Mouse (Mus musculus): ENCODE data around the gene Dlk1. TPM values are rescaled to one million over a fixed set of nuclear protein-coding genes. Genes with fewer than 3 reads are reported as not detected.
"Not testable (repeated sequence)": the region's sequence is repeated elsewhere in the genome, so short reads cannot be mapped to it uniquely, and the experiment has no call there.

Dlk1 gene
- polyA plus RNA-seq, 1 experiment from 2014 or later: 120 TPM

DNA sequence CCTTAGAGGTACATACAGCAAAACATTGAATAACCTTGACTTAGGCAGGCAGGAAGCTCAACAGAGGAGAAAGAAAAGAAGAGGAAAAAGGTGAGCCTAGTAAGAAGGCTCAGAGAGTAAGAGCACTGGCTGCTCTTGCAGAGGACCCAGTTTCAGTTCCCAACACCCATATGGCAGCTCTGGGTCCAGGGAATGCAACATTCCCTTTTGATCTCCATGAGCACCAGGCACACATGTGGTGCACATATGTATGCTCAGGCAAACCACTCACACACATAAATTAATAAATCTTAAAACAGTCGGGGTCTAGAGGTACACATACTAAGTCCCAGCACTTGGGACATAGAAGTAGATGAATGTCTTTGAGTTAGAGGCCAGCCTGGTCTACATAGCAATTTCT is 33.9 kb downstream of the Dlk1 start:
- H3K27ac ChIP-seq: peak overlapping the region; percentile 66; the same call in 1 of the 2 replicates
- not testable (repeated sequence) for H3K9ac ChIP-seq (replicated peaks); H3K4me2 ChIP-seq; H3K36me3 ChIP-seq; H3K4me1 ChIP-seq (replicated peaks); H3K27me3 ChIP-seq; ATAC-seq (ENCODE audit: insufficient number of reproducible peaks, insufficient read depth, low FRiP score, low TSS enrichment, low read depth); H3K4me3 ChIP-seq (replicated peaks); H3K9me3 ChIP-seq
- 20% methylated on average over 1 of the region's 1 CpGs for WGBS

DNA sequence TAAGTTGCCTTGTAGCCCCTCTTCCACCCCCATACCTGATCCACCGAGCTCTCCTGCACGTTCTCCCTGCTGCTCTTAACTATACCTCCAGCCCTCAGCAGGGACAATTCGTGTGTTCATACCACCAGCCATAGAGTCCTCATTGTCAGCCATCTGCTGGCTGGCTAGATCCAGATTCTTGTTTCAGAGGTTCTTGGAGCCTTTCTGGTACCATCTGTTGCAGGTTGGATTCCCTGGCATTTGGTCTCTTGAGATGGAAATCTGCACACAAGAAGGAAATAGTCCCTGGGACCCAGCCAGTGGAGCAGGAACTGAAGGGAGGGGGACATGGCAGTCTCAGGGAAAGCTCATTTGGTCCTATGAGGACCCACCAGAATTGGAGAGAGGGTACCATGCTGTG is 39.1 kb downstream of the Dlk1 start:
- WGBS: 65% methylated on average over 3 of the region's 3 CpGs
- H3K9me3 ChIP-seq: no peaks in the 10 kb centered on the region
- no peaks in the 10 kb centered on the region for H3K27me3 ChIP-seq
- H3K27ac ChIP-seq: no peak overlapping the region
- no peak overlapping the region for H3K4me2 ChIP-seq
- H3K4me1 ChIP-seq (replicated peaks): peaks cover 16% of the 10 kb centered on the region
- no peak overlapping the region for H3K4me3 ChIP-seq (replicated peaks)
- no peaks in the 10 kb centered on the region for H3K36me3 ChIP-seq
- H3K9ac ChIP-seq (replicated peaks): no peak overlapping the region
- ATAC-seq (ENCODE audit: insufficient number of reproducible peaks, insufficient read depth, low FRiP score, low TSS enrichment, low read depth): no peak

DNA sequence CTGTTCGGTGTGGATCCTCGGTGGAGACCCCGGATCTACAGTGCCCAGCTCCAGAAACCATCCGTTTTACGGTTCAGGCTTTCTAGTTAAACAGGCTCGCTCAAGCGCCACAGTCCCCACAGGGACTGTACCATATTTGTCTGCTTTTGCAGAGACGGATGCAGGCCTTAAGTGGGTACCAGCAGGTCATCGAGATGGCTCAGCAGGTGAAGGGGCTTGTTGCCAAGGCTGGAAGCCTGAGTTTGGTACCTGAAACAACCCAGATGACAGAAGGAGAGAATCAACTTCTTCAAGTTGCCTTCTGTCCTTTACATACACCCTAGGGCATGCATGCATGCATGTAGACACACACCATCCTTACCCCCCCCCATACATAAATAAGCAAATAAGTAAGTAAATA is 40.8 kb downstream of the Dlk1 start:
- H3K4me2 ChIP-seq: no peak overlapping the region
- H3K9me3 ChIP-seq: no peaks in the 10 kb centered on the region
- H3K9ac ChIP-seq (replicated peaks): no peak overlapping the region
- H3K4me1 ChIP-seq (replicated peaks): peaks cover 16% of the 10 kb centered on the region
- H3K36me3 ChIP-seq: no peaks in the 10 kb centered on the region
- no peak overlapping the region for H3K27ac ChIP-seq
- ATAC-seq (ENCODE audit: insufficient number of reproducible peaks, insufficient read depth, low FRiP score, low TSS enrichment, low read depth): no peak
- no peaks in the 10 kb centered on the region for H3K27me3 ChIP-seq
- H3K4me3 ChIP-seq (replicated peaks): no peak overlapping the region
- WGBS: 81% methylated on average over 9 of the region's 9 CpGs

- Histone ChIP-seq H3K9me3 (no peaks in the 10 kb centered on the region), H3K36me3 (no peaks in the 10 kb centered on the region), H3K27ac (no peak overlapping the region), H3K4me1 (replicated peaks) (peaks cover 16% of the 10 kb centered on the region), H3K4me2 (no peak overlapping the region), H3K9ac (replicated peaks) (no peak overlapping the region), H3K27me3 (no peaks in the 10 kb centered on the region), H3K4me3 (replicated peaks) (no peak overlapping the region)
- no peak for ATAC-seq (ENCODE audit: insufficient number of reproducible peaks, insufficient read depth, low FRiP score, low TSS enrichment, low read depth)
- 85% methylated on average over 20 of the region's 20 CpGs for WGBS
Measured at GRCm38 (mm10) chr12:109495016-109495644, 42.5 kb downstream of the Dlk1 start.

GRCm38 (mm10) chr12:109496397-109496796 is 43.8 kb downstream of the Dlk1 start:
- Histone ChIP-seq H3K9me3 (no peaks in the 10 kb centered on the region), H3K4me2 (no peak overlapping the region), H3K4me1 (replicated peaks) (peaks cover 23% of the 10 kb centered on the region; the same call in 1 of the 2 replicates), H3K27ac (no peak overlapping the region), H3K4me3 (replicated peaks) (no peak overlapping the region), H3K36me3 (no peaks in the 10 kb centered on the region), H3K27me3 (no peaks in the 10 kb centered on the region), H3K9ac (replicated peaks) (no peak overlapping the region)
- whole genome bisulfite sequencing: 75% methylated on average over 6 of the region's 6 CpGs
- ATAC-seq (ENCODE audit: insufficient number of reproducible peaks, insufficient read depth, low FRiP score, low TSS enrichment, low read depth): no peak

DNA sequence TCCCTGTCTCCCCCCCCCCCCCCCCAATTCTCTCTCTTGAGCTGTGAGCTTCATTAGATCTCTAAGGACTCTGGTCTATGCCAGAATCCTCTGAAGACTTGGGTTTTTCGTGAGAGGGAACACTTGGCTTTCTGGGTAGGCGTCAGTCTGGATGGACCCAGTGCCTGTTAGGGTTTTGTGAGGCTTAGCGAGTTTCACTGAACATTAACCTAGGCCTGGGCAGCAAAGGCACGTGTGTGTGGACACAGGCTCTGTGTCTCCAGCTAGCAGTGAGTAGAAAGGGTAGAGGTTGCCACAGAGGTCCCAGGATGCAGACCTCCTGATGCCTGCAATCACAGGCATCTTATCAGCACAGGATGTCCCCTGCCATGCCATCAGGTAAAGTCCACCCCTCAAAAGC is 48.4 kb downstream of the Dlk1 start:
- Histone ChIP-seq H3K4me2 (no peak overlapping the region), H3K4me1 (replicated peaks) (peaks cover 19% of the 10 kb centered on the region; the same call in 1 of the 2 replicates), H3K36me3 (no peaks in the 10 kb centered on the region), H3K27me3 (0 out of 2 replicates have a peak, but pooled peaks cover 5% of the 10 kb centered on the region), H3K27ac (0 out of 2 replicates have a peak overlapping the region, but pooled peaks have one; percentile 50), H3K4me3 (replicated peaks) (no peak overlapping the region), H3K9me3 (no peaks in the 10 kb centered on the region), H3K9ac (replicated peaks) (no peak overlapping the region)
- 57% methylated on average over 4 of the region's 4 CpGs for WGBS
- ATAC-seq (ENCODE audit: insufficient number of reproducible peaks, insufficient read depth, low FRiP score, low TSS enrichment, low read depth): no peak

- no peaks in the 10 kb centered on the region for H3K9me3 ChIP-seq
- no peaks in the 10 kb centered on the region for H3K36me3 ChIP-seq
- no peak for ATAC-seq (ENCODE audit: insufficient number of reproducible peaks, insufficient read depth, low FRiP score, low TSS enrichment, low read depth)
- no peak overlapping the region for H3K4me2 ChIP-seq
- H3K4me3 ChIP-seq (replicated peaks): no peak overlapping the region
- H3K27ac ChIP-seq: no peak overlapping the region
- 87% methylated on average over 6 of the region's 6 CpGs for WGBS
- H3K4me1 ChIP-seq (replicated peaks): 0 out of 2 replicates have a peak, but pooled peaks cover 13% of the 10 kb centered on the region
- H3K27me3 ChIP-seq: 0 out of 2 replicates have a peak, but pooled peaks cover 5% of the 10 kb centered on the region
- no peak overlapping the region for H3K9ac ChIP-seq (replicated peaks)
Measured at GRCm38 (mm10) chr12:109502360-109503040, 49.9 kb downstream of the Dlk1 start.

DNA sequence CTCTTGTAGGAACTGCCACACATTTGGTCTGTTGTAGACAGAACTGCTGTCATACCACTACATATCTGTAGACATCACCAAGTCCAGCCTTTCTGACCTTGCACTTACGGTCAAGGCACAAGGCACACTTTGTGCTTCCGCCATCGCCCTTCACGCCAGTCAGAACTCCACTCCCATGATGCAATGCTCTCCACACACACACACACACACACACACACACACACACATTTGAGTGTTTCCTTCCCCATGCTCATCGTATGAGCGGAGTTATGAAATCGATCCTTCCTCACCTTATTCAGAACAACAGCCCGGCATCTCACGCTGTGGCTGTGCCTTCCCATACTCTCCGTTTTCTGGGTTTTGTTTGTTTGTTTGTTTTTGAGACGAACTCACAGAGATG is 55.1 kb downstream of the Dlk1 start:
- H3K27me3 ChIP-seq: peaks cover 14% of the 10 kb centered on the region; the same call in 1 of the 2 replicates
- no peak overlapping the region for H3K4me2 ChIP-seq
- H3K4me1 ChIP-seq (replicated peaks): peaks cover 39% of the 10 kb centered on the region
- H3K27ac ChIP-seq: no peak overlapping the region
- H3K9me3 ChIP-seq: no peaks in the 10 kb centered on the region
- H3K36me3 ChIP-seq: no peaks in the 10 kb centered on the region
- H3K4me3 ChIP-seq (replicated peaks): no peak overlapping the region
- H3K9ac ChIP-seq (replicated peaks): no peak overlapping the region
- ATAC-seq (ENCODE audit: insufficient number of reproducible peaks, insufficient read depth, low FRiP score, low TSS enrichment, low read depth): no peak
- WGBS: 80% methylated on average over 11 of the region's 11 CpGs

DNA sequence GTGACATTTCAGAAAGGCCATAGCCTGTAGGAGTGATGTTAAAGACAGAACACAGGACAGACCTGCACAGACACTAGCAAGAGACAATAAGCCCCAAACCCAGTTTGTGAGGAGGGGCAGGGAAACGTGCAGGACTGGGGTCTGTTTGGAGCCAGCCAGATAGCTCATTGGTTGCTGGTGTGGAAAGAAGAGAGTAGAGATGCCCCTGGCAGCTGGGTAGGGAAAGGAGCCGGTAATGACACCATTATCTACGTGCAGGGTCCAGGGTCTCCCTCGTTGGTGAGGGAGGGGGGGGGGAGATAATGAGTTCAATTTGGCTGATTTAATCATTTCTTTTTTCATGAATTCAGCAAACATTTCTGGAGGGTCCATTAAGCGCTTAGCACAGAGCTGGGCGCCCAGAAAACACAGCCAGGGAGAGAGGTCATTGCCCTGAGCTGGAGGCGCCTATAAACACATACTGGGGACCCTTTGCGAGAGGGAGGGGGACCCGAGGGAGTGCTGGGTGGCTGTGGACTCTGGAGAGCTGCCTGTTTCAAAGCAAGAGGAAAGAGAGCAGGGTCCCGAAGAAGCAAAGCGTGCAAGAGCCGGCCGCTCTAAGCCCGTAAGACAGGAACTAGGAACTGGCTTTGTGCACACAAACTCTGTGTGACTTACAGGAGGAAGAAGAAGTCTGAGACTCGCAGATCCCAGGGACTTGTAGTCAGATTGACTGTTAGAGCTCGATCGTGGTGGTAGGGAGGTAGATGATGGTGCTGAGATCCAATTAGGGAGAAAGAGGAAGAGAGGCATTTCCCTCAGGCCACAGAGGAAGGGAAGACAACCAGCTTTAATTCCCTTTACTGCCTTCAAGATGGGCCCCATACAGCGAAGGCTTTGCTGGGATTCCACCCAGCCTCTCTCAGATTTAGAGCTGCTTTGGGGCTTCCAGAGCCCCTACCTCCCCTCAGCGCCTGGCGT is 56.2 kb downstream of the Dlk1 start:
- WGBS: 11% methylated on average over 20 of the region's 20 CpGs
- Histone ChIP-seq H3K27me3 (peaks cover 12% of the 10 kb centered on the region; the same call in 1 of the 2 replicates), H3K4me1 (replicated peaks) (peaks cover 49% of the 10 kb centered on the region), H3K36me3 (no peaks in the 10 kb centered on the region), H3K4me3 (replicated peaks) (no peak overlapping the region), H3K9me3 (no peaks in the 10 kb centered on the region), H3K4me2 (peak overlapping the region; percentile 26), H3K9ac (replicated peaks) (peak overlapping the region; percentile 37; the same call in 1 of the 2 replicates), H3K27ac (peak overlapping the region; percentile 53; the same call in 1 of the 2 replicates)
- no peak for ATAC-seq (ENCODE audit: insufficient number of reproducible peaks, insufficient read depth, low FRiP score, low TSS enrichment, low read depth)

DNA sequence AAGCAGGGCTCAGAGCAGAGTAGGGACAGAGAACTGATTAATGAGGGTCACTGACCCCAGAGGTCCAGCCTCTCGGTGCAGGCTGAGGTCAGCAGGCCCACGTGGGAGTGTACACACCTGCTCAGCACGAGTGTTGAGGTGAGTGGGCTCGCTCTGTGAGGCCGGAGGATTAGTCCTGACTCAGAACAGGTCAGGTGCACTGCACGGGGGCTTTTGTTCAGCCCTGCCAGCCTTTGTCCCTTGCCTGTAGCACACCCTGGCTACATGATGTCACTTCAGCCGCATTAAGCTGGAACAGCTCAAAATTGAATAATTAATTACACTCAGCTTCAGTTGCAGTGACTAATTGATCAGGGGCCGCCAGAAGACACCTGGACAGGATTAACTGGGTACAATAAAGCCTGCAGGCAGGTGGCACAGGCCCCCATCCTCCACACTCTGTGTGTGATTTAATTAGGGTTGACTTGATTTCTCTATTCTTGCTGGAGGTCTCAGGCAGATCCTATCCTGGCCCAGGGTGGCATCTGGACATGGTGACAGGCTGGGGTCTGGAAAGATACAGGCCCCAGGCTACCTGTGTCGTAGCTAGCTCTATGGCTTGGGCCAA is 57.0 kb downstream of the Dlk1 start:
- Histone ChIP-seq H3K27ac (no peak overlapping the region), H3K4me2 (peak overlapping the region; percentile 26; the same call in 1 of the 2 replicates), H3K36me3 (no peaks in the 10 kb centered on the region), H3K9ac (replicated peaks) (0 out of 2 replicates have a peak overlapping the region, but pooled peaks have one; percentile 23), H3K27me3 (peaks cover 10% of the 10 kb centered on the region; the same call in 1 of the 2 replicates), H3K4me1 (replicated peaks) (peaks cover 48% of the 10 kb centered on the region), H3K9me3 (no peaks in the 10 kb centered on the region), H3K4me3 (replicated peaks) (no peak overlapping the region)
- no peak for ATAC-seq (ENCODE audit: insufficient number of reproducible peaks, insufficient read depth, low FRiP score, low TSS enrichment, low read depth)
- 15% methylated on average over 9 of the region's 9 CpGs for WGBS

Data from limb, embryonic 12.5 days (tissue).